Mouse (Mus musculus) ovary, postnatal 14 days (tissue): ENCODE measurements around the gene Sowahc.

Source experiments
- DNase-seq: peaks from one replicate; pipeline ENCODE4 v3.0.0; 2022; ENCODE audit warnings: low spot score

Gene Sowahc

GRCm38 (mm10) chr10:59253541-59254079 lies 31.9 kb downstream of the Sowahc start:
- no peak for DNase-seq

- no peak for DNase-seq
Observed at GRCm38 (mm10) chr10:59256533-59256932, 34.8 kb downstream of the Sowahc start.

GRCm38 (mm10) chr10:59259572-59259971 lies 37.8 kb downstream of the Sowahc start:
- DNase-seq: no peak

GRCm38 (mm10) chr10:59261603-59262002 lies 39.9 kb downstream of the Sowahc start:
- DNase-seq: no peak

- DNase-seq: no peak
Observed at GRCm38 (mm10) chr10:59262021-59262420, 40.3 kb downstream of the Sowahc start.

DNA sequence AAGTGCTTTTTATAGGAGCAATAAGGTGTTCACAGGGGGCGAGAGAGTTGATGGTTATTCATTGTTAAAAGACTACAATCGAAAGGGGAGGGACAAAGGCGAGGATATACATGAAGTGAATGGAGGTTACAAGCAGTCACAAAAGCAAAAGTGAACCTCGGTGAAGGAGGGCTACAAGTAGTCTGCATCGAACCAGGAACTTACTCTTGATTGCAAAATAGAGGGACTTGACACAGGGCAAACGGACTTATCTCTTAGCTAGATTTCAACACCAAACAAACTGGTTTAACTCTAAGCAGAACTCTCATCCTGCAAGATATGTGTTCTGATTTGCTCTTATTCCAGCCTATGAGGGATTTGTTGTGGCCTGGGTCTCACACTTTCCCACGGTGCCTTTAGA lies 41.2 kb downstream of the Sowahc start:
- DNase-seq: no peak

DNA sequence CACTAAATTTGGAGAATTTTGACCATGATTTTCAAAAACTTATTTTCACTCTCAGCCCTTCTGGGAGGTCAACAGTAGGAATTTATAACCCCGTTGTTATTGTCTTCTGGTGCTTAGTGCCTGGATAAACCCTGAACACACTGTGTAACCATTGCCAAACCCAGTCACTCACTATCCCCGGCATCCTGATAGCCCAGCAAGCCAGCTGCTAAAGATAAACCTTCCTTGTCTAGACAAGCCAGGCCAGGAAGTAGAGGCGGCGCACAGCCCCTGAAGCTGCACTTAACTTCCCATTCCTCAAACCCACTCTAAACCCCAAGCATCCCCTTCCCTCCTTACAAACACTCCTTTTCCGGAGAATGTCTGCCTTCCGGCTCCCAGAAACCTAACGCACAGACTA lies 43.3 kb downstream of the Sowahc start:
- no peak for DNase-seq

DNA sequence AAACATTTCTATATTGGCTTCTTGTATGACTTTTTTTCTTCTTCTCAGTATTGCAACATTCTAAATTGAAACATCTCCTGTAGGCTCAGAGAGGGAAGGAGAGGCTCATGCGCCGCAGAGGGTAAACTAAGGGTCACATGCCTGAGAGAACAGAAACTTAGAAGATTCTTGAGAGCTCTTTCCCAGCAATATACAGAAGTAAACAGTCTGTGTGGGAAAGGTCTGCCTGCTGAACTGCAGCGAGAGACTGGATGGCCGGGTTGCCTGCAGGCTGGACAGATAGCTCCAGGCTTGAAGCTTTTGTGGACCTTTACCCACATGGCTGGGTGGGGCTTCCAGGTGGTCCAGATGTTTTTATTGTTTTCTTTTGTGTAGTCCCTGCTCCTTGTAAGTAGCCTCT lies 43.9 kb downstream of the Sowahc start:
- DNase-seq: no peak

GRCm38 (mm10) chr10:59266097-59266496 lies 44.3 kb downstream of the Sowahc start:
- no peak for DNase-seq

DNA sequence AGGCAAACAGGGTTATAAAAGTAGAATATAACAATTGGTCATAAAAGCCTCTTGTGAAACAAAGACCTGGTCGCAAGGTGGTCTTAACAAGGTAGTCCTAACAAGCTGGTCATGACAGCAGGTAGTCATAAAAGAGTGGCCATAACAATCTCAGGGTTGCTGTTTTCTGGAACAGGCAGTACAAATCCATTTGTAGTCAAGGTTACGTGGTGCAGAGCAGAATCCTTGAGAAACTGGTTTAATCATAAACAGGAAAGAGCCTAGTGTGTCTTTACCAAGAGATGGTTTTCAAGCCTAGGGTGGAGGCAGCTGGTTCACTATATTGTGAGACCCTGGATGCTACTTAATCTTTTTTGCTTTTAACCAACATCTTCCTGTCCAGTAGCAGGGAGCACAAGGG lies 45.5 kb downstream of the Sowahc start:
- no peak for DNase-seq

DNA sequence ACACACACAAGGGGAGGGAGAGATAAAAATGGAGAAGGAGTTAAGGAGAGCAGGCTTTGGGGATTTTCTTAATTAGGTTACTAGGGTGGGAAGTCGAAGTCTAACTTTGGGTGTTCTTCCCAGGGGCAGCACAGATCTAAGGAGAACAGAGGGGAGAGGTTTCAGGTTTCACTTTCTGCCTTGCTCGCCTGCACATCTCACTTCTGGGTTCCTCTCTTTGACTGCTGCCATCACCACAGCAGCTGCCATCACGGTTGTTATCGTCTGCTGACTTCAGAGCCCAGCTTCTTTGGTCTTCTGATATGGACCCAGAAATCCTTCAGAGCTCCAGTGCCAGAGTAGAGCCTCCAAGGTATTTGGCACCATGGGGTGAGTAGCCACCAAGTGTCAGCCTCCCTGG lies 46.4 kb downstream of the Sowahc start:
- DNase-seq: no peak

DNA sequence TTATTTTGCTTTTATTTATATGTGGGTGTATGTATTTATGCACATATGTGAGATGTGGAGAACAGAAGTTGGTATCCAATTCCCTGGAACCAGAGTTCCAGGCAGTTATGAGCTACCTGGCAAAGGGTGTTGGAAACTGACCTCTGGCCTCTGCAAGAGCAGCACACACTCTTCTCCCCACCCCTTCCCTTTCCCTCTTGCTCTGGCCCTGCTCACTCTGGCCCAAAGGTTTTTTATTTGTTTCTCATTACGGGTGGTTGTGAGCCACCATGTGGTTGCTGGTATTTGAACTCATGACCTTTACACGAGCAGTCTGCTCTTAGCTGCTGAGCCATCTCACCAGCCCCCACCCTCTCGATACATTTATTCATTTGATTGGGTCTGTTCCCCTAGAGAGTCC lies 47.0 kb downstream of the Sowahc start:
- DNase-seq: no peak

GRCm38 (mm10) chr10:59275745-59276144 lies 54.0 kb downstream of the Sowahc start:
- no peak for DNase-seq
